Mouse (Mus musculus) cortical plate, adult 2 months (tissue): ENCODE measurements around the gene Slc22a17.

Experiments
- CTCF ChIP-seq: fragments of 200-500 bp; IDR thresholded peaks from 2 replicates; pipeline ENCODE4 v1.5.1; 2011; ENCODE audit warnings: mild to moderate bottlenecking, control low read depth, low read length; ENCODE audit not compliant: insufficient read depth; ENCODE audit errors: extremely low read depth
- POLR2A ChIP-seq: fragments of 200-500 bp; IDR thresholded peaks from 2 replicates; pipeline ENCODE4 v1.6.1; 2011; ENCODE audit warnings: mild to moderate bottlenecking, low read length, control low read depth; ENCODE audit not compliant: insufficient read depth; ENCODE audit errors: extremely low read depth

DNA sequence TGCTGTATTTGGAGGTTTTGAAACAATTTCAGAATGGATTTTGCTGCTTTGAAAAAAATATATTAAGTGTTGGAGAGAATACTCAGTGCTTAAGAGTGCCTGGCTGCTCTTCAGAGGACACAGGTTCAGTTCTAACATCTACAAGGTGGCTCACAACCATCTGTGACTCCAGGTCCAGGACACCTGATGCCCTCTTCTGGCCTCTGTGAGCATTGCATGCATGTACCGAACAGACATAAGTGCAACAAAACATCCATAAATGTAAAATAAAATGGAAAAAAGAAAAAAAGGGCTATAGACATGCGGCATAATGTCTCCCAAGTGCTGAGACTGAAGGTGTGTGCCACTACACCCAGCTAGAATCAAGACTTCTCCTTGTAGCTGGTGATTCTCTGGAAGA is 52.4 kb downstream of the Slc22a17 start:
- TF ChIP-seq CTCF (peak; percentile 68), POLR2A (no peak)
